Mouse (Mus musculus) CH12.LX (cell line): ENCODE data around the gene Tigit.

Experiments
- CTCF ChIP-seq, 2 experiments: IDR thresholded peaks in 1 of 2; conservative IDR thresholded peaks in 1 of 2; 2 replicates each; pipeline ENCODE4 v1.5.1; 2011 to 2012; ENCODE audit warnings: low read depth in 2 of 2, low read length in 2 of 2, improper control_type of control experiment in 1 of 2, inconsistent platforms in 1 of 2, mild to moderate bottlenecking in 1 of 2, moderate library complexity in 1 of 2
- EP300 ChIP-seq: IDR thresholded peaks from 2 replicates; pipeline ENCODE4 v1.6.1; 2011; ENCODE audit warnings: low read length, improper control_type of control experiment
- KAT2A ChIP-seq: IDR thresholded peaks from 2 replicates; pipeline ENCODE4 v1.6.1; 2012; ENCODE audit warnings: low read length, improper control_type of control experiment, inconsistent platforms; ENCODE audit not compliant: insufficient replicate concordance
- POLR2A ChIP-seq: IDR thresholded peaks from 2 replicates; pipeline ENCODE4 v1.6.1; 2011; ENCODE audit warnings: low read depth, mild to moderate bottlenecking, improper control_type of control experiment, low read length
- TBP ChIP-seq: conservative IDR thresholded peaks from 2 replicates; pipeline ENCODE4 v1.6.1; 2011; ENCODE audit warnings: low read depth, low read length, improper control_type of control experiment
- USF2 ChIP-seq: conservative IDR thresholded peaks from 2 replicates; pipeline ENCODE4 v1.6.1; 2011; ENCODE audit warnings: low read depth, low read length, improper control_type of control experiment

- TF ChIP-seq EP300 (peak; percentile 75), CTCF (conservative IDR thresholded peaks at IDR 0.05 in 1 of 2, IDR thresholded peaks at IDR 0.05 in 1 of 2; ENCODE audit: low read depth in 2 of 2, low read length in 2 of 2) (no peak), USF2 (no peak), TBP (no peak), POLR2A (no peak), KAT2A (no peak)
These were observed 26.3 kb upstream of the Tigit start for GRCm38 (mm10) chr16:43690211-43690690.
